Mouse (Mus musculus) testis, adult 2 months (tissue): ENCODE results near the gene Cdip1.

Source experiments
- CTCF ChIP-seq: fragments of 200-500 bp; IDR thresholded peaks from 2 replicates; pipeline ENCODE4 v1.5.1; 2012; ENCODE audit warnings: low read depth, mild to moderate bottlenecking, inconsistent platforms, low read length, moderate library complexity; ENCODE audit not compliant: control insufficient read depth, insufficient read depth, insufficient replicate concordance
- POLR2A ChIP-seq: fragments of 200-500 bp; IDR thresholded peaks from 2 replicates; pipeline ENCODE4 v1.6.1; 2012; ENCODE audit warnings: low read depth, mild to moderate bottlenecking, inconsistent platforms, low read length, moderate library complexity; ENCODE audit not compliant: control insufficient read depth

GRCm38 (mm10) chr16:4827639-4828038 is 37.5 kb upstream of the Cdip1 start:
- TF ChIP-seq CTCF = no peak
- TF ChIP-seq POLR2A = no peak
